19 mouse cellular contexts compared by ENCODE assay signal in the genomic region with DNA sequence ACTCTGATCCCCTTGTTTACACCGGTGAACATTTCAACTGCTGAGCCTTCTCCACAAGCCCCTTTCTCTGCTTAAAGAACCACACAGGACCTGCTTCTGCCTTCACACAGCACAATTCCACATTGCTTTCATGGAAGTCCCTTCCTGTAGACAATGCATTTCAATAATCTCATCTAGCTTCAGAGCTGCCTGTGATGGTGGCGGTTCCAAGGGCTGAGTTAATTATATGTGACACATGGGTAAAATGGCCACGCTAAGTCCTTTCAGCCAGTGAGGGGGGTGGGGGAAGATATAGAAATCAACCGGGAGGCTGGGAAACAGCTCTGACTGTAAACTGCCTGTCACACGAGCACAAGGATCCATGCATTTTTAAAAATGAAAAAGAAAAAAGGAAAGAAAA.
DNase-seq lines count a peak whose midpoint lies in the region; ATAC-seq and TF ChIP-seq lines count a peak whose summit lies in the region.
"Had no signal": no experiment of that assay in that cellular context is flagged by ENCODE, and none has a peak within 500 bp of the region (broad histone marks: within the 10 kb centered on the region; RNA-seq: fewer than 3 reads in every experiment).

No protein-coding gene starts in this region.

- ATAC-seq in neural tube, embryonic 13.5 days (ENCODE audit: low read depth) = no peak
- no peak for ATAC-seq in midbrain, postnatal 0 days (ENCODE audit: low FRiP score)
- ATAC-seq: forebrain, embryonic 15.5 days had no signal

- H3K9ac ChIP-seq in neural tube, embryonic 13.5 days = no peak overlapping the region
- no peak overlapping the region for H3K9ac ChIP-seq in midbrain, postnatal 0 days (replicated peaks; ENCODE audit: low read length, poor library complexity, severe bottlenecking)
- H3K9ac ChIP-seq: embryonic facial prominence, embryonic 15.5 days; forebrain, embryonic 15.5 days; limb, embryonic 12.5 days; liver, embryonic 12.5 days; neural tube, embryonic 12.5 days had no signal

- no peaks in the 10 kb centered on the region for H3K36me3 ChIP-seq in neural tube, embryonic 13.5 days
- no peaks in the 10 kb centered on the region for H3K36me3 ChIP-seq in midbrain, embryonic 10.5 days
- H3K36me3 ChIP-seq in midbrain, postnatal 0 days (ENCODE audit: insufficient read depth, low read length) = no peaks in the 10 kb centered on the region
- H3K36me3 ChIP-seq: embryonic facial prominence, embryonic 15.5 days; forebrain, embryonic 15.5 days; limb, embryonic 12.5 days; liver, embryonic 12.5 days; neural tube, embryonic 12.5 days had no signal

- no peak overlapping the region for H3K4me2 ChIP-seq in neural tube, embryonic 13.5 days
- no peak overlapping the region for H3K4me2 ChIP-seq in midbrain, postnatal 0 days (ENCODE audit: low read depth, low read length, poor library complexity, severe bottlenecking)
- H3K4me2 ChIP-seq: embryonic facial prominence, embryonic 15.5 days; forebrain, embryonic 15.5 days; limb, embryonic 12.5 days; liver, embryonic 12.5 days; neural tube, embryonic 12.5 days had no signal

- WGBS in neural tube, embryonic 13.5 days = 62% methylated on average over 5 of the region's 5 CpGs
- 81% methylated on average over 5 of the region's 5 CpGs for WGBS in midbrain, embryonic 10.5 days
- 18% methylated on average over 5 of the region's 5 CpGs for WGBS in midbrain, postnatal 0 days

- H3K27ac ChIP-seq in neural tube, embryonic 13.5 days (replicated peaks) = peak overlapping the region; percentile 75
- peak overlapping the region; percentile 63 for H3K27ac ChIP-seq in midbrain, embryonic 10.5 days (replicated peaks)
- H3K27ac ChIP-seq in midbrain, postnatal 0 days (ENCODE audit: low read depth, low read length) = peak overlapping the region; percentile 68
- H3K27ac ChIP-seq: embryonic facial prominence, embryonic 15.5 days; forebrain, embryonic 15.5 days; limb, embryonic 12.5 days; liver, embryonic 12.5 days; neural tube, embryonic 12.5 days; stomach, postnatal 0 days had no signal

- intact Hi-C loops in left cerebral cortex, postnatal 10 days (cut with DNase I) = loop anchor here (10.0 kb wide), 1 partner anchor 146 kb away; no protein-coding TSS in a partner anchor

- DNase-seq in neural tube, embryonic 10.5 days (ENCODE audit: extremely low spot score, low spot score) = no peak
- DNase-seq in midbrain, embryonic 10.5 days (ENCODE audit: low spot score) = no peak
- DNase-seq in midbrain, postnatal 0 days (ENCODE audit: low spot score) = no peak
- DNase-seq in embryo, embryonic 10 days (ENCODE audit: low spot score) = no peak
- DNase-seq in left cerebral cortex, postnatal 10 days (ENCODE audit: extremely low spot score in 1 of 2, low spot score in 2 of 2) = no peak
- DNase-seq in spleen, postnatal 4 days (ENCODE audit: low spot score in 2 of 2) = no peak
- DNase-seq: adrenal gland, adult 8-10 months; cerebellum, adult 9-11 months; gastrocnemius, postnatal 36 days; kidney, adult 11 months; lung, adult 2 months; right cerebral cortex, postnatal 4 days had no signal

- H3K9me3 ChIP-seq in neural tube, embryonic 13.5 days = no peaks in the 10 kb centered on the region
- H3K9me3 ChIP-seq in midbrain, embryonic 10.5 days (replicated peaks) = no peaks in the 10 kb centered on the region
- H3K9me3 ChIP-seq in midbrain, postnatal 0 days (ENCODE audit: low read length) = no peaks in the 10 kb centered on the region
- H3K9me3 ChIP-seq: embryonic facial prominence, embryonic 15.5 days; forebrain, embryonic 15.5 days; limb, embryonic 12.5 days; liver, embryonic 12.5 days; neural tube, embryonic 12.5 days had no signal

- no peaks in the 10 kb centered on the region for H3K27me3 ChIP-seq in neural tube, embryonic 13.5 days
- no peaks in the 10 kb centered on the region for H3K27me3 ChIP-seq in midbrain, embryonic 10.5 days (ENCODE audit: low read depth, poor library complexity, severe bottlenecking)
- no peaks in the 10 kb centered on the region for H3K27me3 ChIP-seq in midbrain, postnatal 0 days (ENCODE audit: insufficient read depth, low read length)
- H3K27me3 ChIP-seq: embryonic facial prominence, embryonic 15.5 days; forebrain, embryonic 15.5 days; limb, embryonic 12.5 days; neural tube, embryonic 12.5 days had no signal

- H3K4me1 ChIP-seq in neural tube, embryonic 13.5 days (replicated peaks) = 0 out of 2 replicates have a peak, but pooled peaks cover 12% of the 10 kb centered on the region
- H3K4me1 ChIP-seq in midbrain, embryonic 10.5 days = peaks cover 10% of the 10 kb centered on the region; the same call in 1 of the 2 replicates
- H3K4me1 ChIP-seq in midbrain, postnatal 0 days (ENCODE audit: insufficient read depth, low read length) = no peaks in the 10 kb centered on the region
- H3K4me1 ChIP-seq: embryonic facial prominence, embryonic 15.5 days; limb, embryonic 12.5 days; neural tube, embryonic 12.5 days had no signal

- TF ChIP-seq CTCF in midbrain, postnatal 0 days (IDR thresholded peaks at IDR 0.05) = no peak

- H3K4me3 ChIP-seq in neural tube, embryonic 13.5 days = no peak overlapping the region
- no peak overlapping the region for H3K4me3 ChIP-seq in midbrain, embryonic 10.5 days
- no peak overlapping the region for H3K4me3 ChIP-seq in midbrain, postnatal 0 days (ENCODE audit: low read depth, low read length)
- H3K4me3 ChIP-seq: embryonic facial prominence, embryonic 15.5 days; forebrain, embryonic 15.5 days; limb, embryonic 12.5 days; liver, embryonic 12.5 days; neural tube, embryonic 12.5 days had no signal
